Mouse (Mus musculus) gastrocnemius, postnatal 10 days (tissue): ENCODE data around the gene Ppargc1a. TPM values are rescaled to one million over a fixed set of nuclear protein-coding genes. Genes with fewer than 3 reads are reported as not detected.

Source experiments
- DNase-seq: peaks from one replicate; pipeline ENCODE4 v3.0.0; 2021; ENCODE audit warnings: mixed read lengths
- total RNA-seq, 2 experiments: library from RNA; stranded (reverse); gene quantifications; 2 replicates each; pipeline ENCODE4 v1.2.3; 2021

The Ppargc1a gene
- total RNA-seq, 2 experiments from 2014 or later, result 22.4 to 27.0 TPM

DNA sequence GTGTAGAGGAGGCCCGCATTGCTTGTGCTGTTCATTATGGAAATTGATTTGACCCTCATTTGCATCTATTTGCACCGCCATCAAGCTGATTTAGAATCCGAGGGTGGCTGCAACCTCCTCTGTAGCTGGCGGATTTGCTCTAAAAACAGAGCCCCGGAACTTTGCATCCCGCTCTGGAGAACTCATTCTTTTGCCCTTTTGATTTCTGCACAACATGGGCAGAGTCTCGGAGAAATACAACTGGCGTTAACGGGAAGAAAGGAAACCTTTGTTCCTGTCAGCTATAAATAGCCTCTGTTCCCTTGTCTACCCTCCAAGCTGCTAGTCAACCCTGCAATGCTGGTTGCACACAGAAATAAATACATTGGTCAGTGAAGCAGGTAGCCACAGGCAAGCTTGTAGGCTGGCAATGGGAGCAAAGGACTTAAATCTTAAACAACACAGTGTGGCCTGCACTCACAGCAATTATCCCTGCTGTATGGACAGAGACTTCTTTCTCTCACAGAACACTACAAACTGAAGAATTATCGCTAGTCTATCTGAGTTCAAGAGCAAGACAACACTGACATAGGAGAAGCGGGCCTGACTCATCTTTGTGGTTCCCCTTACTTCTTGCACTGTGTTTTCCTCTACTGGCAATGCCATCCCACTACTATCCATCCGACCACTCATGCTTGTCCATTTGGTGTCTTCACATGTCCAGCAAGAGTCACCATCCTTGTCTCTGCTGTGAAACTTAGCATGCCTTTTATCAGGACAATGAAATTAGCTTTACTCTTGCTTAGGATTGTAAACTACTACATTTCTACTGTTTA is 155.0 kb downstream of the Ppargc1a start:
- DNase-seq, result no peak

DNA sequence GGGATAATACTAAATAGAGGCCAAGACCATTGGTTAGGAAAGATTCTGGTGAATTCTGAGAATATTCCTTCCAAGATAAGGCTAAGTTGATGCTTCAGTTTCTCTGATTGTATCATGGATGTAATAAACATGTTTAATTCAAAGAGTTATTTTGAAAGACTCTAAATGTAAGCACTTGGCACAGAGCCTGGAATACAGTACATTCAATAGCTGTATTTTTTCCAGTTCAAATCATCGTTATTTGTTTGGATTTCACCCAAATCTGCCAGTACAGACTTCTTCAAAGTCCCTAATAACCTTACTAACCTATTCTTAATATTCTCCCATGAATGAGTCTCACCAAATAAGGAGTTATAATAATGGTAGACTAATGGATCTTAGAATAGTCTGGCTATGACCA is 157.5 kb downstream of the Ppargc1a start:
- no peak for DNase-seq

GRCm38 (mm10) chr5:51406406-51406805 is 161.1 kb downstream of the Ppargc1a start:
- DNase-seq, result no peak
